Mouse (Mus musculus) heart, adult 8-10 months (tissue): ENCODE data around the gene Faah. TPM values are rescaled to one million over a fixed set of nuclear protein-coding genes. Genes with fewer than 3 reads are reported as not detected.

Source experiments
- DNase-seq: peaks from one replicate; pipeline ENCODE4 v3.0.0; 2022; ENCODE audit warnings: low spot score
- total RNA-seq, 4 experiments: library from RNA; stranded (reverse); gene quantifications; 2 replicates each; pipeline ENCODE4 v1.2.4; 2022

The Faah gene
- total RNA-seq, result under 1 TPM in 3 of 4 experiments, not detected in 1; 0.34 to 0.82 (median 0.49) TPM

DNA sequence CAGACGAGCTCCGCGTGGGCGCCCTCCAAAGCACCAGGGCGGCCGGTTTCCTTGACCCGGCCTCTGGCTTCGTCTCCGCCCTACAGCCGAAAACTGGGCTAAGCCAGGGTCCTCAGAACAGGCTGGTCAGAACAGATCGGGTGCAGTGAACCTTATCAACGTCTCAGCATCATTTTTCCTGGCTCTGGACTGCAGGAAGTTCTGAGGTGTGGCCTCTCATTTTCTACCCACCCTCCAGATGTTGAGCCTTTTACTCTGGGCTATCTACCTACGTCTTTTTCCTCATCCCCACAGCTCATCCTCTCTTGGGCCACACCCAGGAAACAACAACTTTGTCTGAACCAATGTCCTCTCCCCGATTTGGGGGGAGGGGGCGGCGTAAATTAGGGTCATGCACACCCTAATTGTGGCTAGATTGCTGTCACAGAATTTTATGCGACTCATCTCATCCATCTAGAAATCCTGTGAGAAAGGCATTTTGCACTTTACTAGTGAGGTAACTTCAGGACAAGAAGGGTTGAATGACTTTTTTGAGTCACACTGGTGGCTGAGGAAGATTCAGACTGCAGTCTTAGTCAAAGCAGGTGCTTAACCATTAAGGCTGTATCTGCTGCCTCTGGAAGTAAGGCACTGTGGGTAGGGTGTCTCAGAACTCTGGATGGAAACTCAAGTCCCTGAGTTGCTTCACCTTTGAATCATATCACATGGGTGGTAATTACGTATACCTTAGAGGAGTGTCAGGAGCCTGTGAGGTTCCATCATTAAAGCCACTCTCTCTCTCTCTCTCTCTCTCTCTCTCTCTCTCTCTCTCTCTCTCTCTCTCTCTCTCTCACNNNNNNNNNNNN lies at the start of gene Faah:
TSS of gene Faah (minus strand) at position 25 of the 845 bp plus-strand sequence.
- no peak for DNase-seq

DNA sequence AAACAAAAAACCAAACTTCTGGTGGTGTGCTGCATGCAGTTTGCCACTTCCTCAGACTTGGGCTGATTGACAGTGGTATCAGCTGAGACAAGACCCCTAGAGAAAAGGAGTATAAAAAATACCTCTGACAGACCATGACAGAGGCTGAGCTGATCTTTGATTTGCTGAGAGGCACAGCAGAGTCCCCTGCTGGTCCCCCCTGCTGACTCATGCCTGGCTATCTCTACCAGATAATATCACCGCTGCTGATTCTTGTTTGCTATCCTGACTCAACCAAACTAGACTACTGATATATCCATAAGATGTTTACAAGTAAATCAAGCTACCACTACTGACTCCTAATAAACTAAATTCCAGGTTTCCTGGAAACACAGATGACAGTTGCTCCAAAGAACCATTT lies 46.1 kb upstream of the Faah start:
- DNase-seq, result no peak

DNA sequence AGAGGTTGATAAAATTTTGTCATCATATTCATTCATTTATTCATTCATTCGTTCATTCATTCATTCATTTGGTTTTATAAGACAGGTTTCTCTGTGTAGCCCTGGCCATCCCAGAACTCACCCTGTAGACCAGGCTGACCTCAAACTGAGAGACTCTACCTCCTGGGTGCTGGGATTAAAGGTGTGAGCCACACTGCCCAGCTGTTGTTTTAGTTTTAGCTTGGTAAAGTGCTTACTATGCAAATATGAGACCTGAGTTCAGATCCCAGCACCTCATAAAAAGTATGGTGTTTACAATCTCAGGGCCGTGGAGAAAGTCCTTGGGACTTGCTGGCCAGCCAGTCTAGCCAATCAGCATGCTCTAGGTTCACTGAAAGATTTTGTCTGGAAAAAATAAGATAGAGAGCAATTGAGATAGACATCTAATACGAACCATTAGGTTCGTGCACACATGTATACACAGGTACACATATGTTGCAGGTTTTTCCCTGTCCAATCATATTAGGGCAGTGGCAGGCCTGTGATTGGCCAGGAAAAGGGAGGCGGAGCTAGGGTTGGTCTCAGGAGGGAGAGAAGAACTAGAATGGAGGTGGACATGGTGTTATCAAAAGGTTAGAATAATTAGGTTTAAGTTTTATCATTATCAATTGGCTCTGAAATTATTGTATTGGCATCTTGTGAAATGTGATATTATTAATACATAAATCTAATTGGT lies 41.4 kb upstream of the Faah start:
- no peak for DNase-seq

DNA sequence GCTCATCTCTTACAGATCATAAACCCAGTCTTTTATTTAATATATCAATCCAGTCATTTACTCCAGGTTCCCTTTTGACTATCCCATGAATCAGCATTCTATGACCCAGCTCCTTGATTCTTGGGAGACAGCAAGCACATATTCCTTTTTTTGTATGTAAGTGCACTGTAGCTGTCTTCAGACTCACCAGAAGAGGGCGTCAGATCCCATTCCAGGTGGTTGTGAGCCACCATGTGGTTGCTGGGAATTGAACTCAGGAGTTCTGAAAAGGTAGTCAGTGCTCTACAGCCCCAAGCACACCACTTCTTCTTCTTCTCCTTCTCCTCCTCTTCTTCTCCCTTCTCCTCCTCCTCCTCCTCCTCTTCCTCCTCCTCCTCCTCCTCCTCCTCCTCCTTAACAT lies 39.8 kb upstream of the Faah start:
- no peak for DNase-seq

DNA sequence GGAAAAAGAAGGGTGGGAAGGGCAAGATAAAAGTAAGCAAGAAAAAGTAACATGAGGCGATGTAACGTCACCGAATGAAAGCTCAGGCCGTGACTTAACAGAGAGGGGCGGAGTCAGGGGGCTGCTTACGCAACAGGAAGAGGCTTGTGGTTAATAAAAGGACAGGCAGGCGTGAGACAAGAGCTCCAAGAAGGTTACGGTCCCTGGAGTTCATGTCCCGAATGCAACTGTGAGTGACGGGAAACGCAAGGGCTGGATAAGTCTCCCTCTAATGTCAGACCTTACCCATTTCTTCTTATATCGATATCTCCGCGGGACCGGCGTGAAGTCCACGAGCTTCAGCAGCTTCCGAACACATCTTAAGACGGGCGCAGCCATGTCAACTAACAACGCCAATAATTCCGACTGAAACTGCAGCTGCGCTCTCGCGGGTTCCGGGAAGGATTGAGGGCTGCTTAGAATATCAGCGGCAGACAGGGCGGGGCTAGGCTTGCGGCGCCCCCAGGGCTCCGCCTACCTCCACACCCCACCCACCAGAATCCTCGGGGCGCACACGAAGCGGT lies 35.8 kb upstream of the Faah start, which contains the start of gene Nsun4:
TSS of gene Nsun4 (minus strand) at position 478 of the 563 bp plus-strand sequence.
- DNase-seq, result peak; percentile 91

DNA sequence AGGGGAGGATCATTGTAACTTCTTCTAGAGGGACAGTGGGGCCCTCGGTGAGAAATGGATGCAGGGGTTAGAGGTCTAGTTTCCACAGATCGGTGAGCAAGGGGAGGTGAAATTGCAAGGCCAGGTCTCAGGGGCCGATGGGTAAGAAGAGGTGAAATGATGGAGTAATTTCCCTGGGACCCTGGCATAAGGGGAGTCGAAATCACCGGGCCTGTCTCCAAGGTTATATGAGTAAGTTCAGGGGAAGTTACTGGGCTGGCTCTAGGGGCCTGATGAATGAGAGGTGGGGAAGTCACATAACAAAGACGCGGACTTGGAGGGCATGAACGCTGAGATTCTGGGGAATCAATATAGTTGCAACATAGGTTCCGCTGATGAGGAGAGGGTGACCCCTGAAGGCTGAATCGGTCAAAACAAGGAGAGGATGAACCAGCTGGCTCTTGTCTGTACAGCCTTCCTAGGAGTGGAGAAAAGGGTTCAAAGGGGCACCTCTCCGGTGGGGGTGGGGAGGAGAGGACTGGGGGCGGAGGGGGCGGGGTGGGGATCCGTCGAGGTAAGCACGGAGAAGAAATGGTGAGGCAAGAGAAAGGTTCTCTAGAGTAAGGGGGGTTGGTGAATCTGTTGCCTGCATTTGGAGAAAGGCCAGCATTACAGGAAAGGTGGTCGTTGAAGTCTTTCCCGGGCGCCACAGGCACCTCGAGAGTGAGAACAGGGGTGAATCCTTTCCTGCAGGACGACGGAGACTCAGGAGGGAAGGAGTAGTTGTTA lies 35.0 kb upstream of the Faah start:
- no peak for DNase-seq

DNA sequence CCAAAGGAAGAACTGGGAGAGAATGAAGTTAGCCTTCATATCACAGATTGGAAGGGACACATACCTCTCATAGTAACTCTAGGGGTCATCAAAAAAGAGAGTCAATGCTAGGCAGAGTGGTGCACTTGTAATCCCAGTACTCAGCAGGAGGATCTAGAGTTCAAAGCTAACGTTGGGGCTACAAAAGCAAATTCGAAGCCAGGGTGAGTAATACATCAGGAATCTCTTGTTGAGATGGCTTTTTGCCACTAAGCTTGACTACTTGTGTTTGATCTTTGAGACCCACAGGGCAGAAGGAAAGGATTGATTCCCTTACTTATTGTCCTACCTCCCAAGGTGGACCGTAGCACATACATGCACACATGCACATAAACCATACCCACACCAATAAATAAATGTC lies 31.5 kb upstream of the Faah start:
- no peak for DNase-seq

DNA sequence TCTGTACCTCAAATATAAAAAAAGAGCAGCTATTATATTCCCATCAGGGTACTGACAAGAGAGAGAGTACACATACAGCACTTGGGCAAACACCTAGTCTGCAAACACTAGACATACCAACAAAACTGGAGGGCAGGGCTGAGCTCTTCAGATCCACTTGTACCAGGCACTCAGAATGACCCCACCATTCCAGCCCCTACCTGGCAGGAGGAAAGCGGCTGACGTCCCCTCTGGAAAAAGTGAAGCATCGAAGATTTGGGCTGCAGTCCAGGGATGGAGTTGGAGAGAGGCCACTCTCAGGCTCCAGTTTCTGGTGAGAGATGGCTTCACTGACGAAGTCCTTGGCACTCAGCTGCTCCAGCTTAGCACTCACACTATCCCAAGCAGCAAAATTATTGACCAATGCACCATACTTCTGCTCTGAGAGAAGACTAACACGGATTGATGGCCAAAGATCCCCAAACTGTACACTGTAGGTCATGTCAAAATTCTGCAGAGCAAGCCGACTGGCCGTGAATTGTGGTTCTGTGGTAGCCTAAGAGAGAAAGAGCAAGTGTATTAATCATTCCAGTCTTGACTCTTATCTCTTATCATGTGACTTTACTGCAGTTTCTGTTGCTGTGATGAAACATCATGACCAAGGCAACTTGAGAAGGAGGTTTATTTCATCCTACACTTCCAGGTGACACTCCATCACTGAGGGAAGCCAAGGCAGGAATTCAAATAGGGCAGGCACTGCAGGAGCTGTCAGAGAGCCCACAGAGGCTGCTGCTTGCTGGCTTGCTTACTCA lies 30.6 kb upstream of the Faah start:
- no peak for DNase-seq

DNA sequence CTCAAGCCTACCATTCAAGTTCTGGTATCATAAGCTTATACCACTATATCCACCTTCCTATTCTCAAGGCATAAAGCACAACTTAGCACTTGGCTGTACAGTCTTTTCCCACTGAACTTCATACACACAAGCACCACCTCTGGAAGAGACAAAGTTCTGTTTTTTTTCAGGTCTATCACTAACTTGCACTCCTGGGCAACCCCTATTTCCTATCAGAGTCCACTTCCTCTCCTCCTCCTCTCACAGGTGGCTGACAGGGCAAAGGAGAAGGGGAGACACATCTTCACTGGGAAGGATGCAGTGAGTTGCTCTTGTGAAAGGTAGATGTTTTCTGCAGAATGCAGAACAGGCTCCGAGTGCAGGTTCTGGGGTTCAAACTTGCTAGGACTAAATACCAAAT lies 30.0 kb upstream of the Faah start:
- no peak for DNase-seq

DNA sequence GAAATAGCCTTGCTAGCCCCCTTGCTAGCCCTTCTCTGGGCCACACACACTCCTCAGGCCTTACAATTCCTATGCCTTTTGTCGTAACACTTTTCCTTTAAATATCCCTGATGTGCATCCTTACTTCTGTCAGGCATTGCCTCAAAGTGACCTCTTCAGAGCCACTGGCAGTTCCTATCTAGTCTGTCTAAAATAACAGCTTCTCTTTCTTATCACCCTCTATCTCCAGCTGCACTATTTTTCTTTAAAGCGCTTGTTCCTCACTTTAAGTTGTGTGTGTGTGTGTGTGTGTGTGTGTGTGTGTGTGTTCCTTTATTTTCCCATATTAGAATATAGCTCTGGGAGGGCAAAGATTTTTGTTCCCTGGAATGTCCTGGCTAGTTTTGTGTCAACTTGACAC lies 28.9 kb upstream of the Faah start:
- DNase-seq, result no peak

DNA sequence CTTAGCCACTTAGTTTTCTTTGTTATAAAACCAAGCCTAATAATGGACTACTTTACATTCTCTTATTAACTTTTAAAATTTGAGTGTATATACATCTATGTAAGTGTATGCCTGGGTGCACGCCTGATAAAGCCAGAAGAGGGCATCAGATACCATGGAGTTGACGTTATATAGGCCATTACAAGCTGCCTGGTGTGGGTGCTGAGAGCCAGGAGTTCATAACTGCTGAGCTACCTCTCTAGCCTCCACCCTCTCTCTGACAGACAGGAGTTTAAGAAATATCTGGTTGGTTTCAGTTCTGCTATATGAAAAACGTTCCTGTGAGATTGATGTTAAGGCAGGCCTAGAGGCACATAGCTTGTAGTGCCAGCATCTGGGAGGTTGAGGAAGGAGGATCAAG lies 24.5 kb upstream of the Faah start:
- DNase-seq, result no peak

DNA sequence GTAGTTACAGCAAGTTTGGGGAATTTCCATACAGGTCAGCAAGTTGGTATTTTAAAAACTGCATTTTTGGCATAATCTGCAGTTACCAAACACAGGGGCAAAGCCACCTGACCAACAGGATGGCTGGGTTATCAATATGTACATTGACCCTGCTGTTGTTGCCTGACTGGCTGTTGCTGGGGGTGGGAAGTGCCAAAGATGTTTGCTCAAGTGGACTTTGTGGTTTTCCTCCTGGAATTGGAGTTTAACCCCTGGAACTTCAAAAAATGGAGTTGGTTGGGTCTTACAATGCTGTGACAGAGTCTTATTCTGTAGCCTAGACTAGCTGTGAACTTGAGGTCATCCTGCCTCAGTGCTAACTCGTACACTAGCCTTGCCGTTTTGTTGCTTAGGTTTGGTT lies 22.7 kb upstream of the Faah start:
- no peak for DNase-seq

DNA sequence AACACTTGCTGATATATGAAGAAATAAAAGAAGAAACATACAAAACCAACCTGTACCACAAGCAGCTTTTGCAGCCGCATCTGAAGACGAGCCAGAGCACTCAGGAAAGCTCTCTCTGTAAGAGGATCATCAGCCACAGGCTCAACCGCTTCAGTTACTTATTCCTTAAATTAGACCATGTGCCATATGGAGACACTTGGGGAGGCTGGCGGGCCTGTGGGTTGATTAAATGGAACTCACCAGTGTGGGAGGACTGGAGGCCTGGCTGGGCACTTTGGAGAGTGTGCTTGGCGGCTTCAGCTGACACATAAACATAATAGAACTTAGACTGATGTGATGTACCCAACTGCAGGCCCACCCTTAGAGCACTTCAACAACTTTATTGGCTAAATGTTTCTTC lies 15.6 kb upstream of the Faah start:
- DNase-seq, result no peak

DNA sequence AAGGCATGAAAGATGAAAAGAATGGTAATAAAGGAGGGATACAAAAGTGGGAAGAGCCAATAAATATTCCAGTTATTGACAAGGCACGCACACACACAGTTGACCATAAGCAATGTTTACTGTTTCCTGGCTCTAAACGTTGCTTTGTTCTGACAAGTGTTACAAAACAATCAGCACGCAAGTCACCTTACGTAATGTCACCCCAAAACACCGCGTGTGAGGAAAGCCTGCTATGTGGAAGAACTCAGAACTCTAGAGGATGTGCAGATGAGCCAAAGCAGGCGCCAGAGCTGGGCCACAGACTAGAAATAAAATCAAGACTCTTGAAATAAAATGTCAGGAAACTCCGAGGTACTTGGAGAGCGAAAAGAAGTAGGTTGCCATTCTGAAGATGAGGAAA lies 15.2 kb upstream of the Faah start:
- DNase-seq, result no peak

DNA sequence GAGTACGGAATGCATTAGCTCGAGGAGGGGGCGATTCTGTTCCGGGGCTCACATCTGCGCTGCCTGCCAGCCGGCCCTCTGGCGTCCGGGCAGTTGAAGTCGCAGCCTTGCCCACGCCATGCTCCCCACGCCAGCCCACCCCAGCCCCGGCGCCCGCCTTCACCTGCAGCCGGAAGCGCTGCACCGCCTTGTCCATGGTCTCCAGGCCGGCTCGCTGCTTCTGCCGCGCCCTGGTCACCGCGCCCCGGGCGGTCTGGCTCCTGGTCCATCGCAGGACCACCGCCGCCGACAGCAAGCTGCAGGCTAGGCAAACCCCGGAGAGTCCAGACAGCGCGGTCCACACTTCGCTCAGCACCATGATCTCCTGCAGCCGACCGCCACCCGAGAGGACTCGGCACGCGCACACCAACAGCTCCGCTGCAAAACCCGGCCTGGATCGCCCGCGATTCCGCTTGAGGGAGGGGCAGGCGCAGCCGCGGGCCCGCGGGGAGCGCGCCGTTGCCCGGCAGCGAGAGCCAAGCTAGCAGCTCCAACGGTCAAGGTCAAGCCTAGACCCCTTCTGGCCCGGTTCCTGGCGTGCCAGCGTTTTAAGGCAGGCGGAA lies 325 bp downstream of the Faah start:
- peak; percentile 23 for DNase-seq

DNA sequence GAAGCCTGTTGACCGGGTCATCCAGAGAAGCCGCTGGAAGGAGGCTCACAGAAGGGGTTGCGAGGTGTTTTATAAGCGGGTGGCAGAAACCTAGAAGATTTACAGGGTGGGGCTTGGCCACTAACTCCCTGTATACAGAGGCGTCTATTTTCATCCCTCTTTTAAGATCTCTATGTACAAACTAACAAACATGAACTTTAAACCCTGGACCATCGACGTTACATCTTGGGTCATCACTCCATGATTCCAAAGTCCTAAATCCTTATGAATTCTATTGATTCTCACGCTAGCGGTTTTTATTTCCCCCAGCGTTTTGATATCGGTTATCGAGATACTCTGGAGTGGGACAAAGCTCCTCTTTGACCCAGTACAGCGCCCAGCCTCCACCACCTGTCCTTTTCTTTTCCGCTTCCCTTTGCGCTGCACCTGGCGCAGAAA lies 845 bp downstream of the Faah start:
- DNase-seq, result no peak

DNA sequence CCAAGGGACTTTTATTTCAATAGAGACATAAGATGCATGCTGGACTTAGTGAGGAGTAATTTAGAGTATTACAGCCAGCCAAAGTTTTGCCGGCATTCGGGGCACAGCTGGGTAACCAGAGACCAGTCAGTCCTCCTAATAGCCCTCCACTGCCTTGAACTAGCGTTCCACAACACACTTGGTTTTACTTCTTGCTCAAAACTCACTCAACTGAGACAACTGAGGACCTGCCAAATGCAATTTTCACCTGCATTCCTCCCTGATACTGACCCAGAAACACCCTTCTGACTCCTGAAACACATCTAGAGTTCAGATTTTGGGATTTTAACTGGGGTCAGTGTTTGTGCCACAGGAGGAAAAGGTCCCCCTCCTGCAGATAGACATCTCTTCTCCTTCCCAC lies 1.3 kb downstream of the Faah start:
- no peak for DNase-seq

DNA sequence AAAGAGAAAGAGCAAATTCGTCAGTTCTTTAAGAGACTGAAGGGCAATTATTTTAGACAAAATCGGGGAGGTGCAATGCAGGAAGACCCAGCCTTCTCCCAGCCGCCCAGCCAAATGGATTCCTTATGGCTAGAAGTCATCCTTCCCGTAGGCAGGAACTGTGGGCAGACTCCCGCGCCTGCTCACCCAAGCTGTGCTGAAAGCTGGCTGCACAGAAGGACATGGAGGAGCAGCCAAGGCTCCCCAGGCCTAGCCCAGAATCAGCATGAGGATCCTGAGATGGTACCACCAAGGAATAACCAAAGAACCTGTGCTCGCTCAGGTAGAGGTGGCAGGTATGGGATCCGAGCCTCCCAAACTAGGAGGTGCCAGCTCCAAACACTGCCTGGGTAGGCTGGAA lies 1.7 kb downstream of the Faah start:
- DNase-seq, result no peak

DNA sequence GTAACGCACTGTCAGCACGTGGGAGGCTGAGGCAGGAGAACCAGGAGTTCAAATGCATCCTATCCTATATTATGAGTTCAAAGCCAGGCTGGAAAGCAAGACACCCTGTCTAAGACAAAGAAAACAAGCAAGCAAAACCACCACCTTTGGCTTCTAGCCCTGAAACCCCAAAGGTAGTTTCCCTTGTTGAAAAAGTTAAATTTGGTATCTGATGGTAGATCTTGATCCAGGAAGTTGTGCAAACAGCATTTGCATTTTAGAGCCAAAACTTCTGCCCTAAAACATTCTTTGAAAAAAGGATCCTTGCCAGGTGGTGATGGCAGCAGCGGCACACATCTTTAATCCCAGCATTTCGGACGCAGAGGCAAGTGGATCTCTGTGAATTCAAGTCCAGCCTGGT lies 2.2 kb downstream of the Faah start:
- DNase-seq, result no peak

DNA sequence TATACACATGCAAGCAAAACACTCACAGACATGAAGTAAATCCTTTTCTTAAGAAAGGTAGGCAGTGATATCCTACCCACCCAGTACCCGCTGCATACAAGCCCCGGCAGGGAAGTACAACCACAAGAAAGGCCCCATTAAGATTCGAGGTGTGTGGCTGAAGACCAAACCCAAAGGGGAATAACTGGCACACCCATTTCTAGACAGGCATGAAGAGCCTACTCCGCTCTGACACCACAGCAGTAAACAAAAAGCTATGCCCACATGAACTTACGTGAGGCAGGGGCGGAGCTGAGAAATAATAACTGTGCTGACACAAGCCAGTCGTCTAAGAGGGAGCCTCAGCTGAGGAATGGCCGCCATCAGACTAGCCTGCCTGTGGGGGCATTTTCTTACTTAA lies 7.5 kb downstream of the Faah start:
- DNase-seq, result no peak

DNA sequence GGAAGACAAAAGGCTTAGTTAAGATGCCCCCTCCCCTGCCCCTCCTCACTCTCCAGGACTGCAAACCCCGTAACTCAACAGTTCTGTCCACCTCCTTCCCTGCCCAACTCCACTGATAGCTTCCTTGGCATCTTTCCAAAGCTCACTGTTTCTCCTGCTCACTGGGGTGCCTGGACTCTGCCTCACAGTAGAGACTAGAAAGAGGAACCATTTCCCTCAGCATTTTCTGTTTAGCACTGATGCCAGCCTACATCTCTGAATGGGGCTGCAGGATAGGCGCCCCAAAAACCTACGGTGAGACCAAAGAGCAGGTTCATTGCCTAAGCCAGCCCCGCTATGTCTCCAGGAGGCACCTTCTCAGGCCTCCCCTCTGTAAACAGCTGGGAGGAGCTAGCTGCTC lies 16.5 kb downstream of the Faah start:
- DNase-seq, result no peak
